Mouse (Mus musculus) neural tube, embryonic 11.5 days (tissue): ENCODE data around the gene Rnls. TPM values are rescaled to one million over a fixed set of nuclear protein-coding genes. Genes with fewer than 3 reads are reported as not detected.

ENCODE experiments used
- ATAC-seq: fragments of 200-750 bp; cut with Nextera tagmentation; 2 replicates; pipeline ENCODE4 v1.8.0; 2017; ENCODE audit warnings: moderate number of reproducible peaks, mild to moderate bottlenecking, moderate TSS enrichment, moderate library complexity; ENCODE audit not compliant: insufficient read depth, low FRiP score, low TSS enrichment
- DNase-seq: peaks from one replicate; pipeline ENCODE4 v3.0.0-alpha.2; 2015; ENCODE audit warnings: low spot score
- H3K27ac ChIP-seq: fragments of 300-500 bp; sonication (generic); 2 replicates; pipeline ENCODE4 v1.5.1; 2014; ENCODE audit warnings: low read depth, mild to moderate bottlenecking, low read length
- H3K27me3 ChIP-seq: fragments of 300-500 bp; sonication (generic); 2 replicates; pipeline ENCODE4 v1.6.1; 2014; ENCODE audit warnings: mild to moderate bottlenecking, low read length, mixed read lengths; ENCODE audit not compliant: control insufficient read depth, insufficient read depth
- H3K36me3 ChIP-seq: fragments of 300-500 bp; sonication (generic); 2 replicates; pipeline ENCODE4 v1.6.1; 2014; ENCODE audit warnings: mild to moderate bottlenecking, low read length, moderate library complexity, mixed read lengths; ENCODE audit not compliant: control insufficient read depth, insufficient read depth
- H3K4me1 ChIP-seq: fragments of 300-500 bp; sonication (generic); 2 replicates; pipeline ENCODE4 v1.6.1; 2014; ENCODE audit warnings: low read length, mixed read lengths; ENCODE audit not compliant: control insufficient read depth, insufficient read depth
- H3K4me2 ChIP-seq: fragments of 300-500 bp; sonication (generic); 2 replicates; pipeline ENCODE4 v1.6.1; 2014; ENCODE audit warnings: low read depth, mild to moderate bottlenecking, moderate library complexity
- H3K4me3 ChIP-seq: fragments of 300-500 bp; sonication (generic); 2 replicates; pipeline ENCODE4 v1.5.1; 2014; ENCODE audit warnings: low read depth, low read length
- H3K9ac ChIP-seq: fragments of 300-500 bp; sonication (generic); 2 replicates; pipeline ENCODE4 v1.6.1; 2014; ENCODE audit warnings: mild to moderate bottlenecking, low read length
- H3K9me3 ChIP-seq: fragments of 300-500 bp; sonication (generic); 2 replicates; pipeline ENCODE4 v1.6.1; 2016; ENCODE audit warnings: low read length; ENCODE audit not compliant: control insufficient read depth
- WGBS: fragments of 180-500 bp; shearing (Covaris S2); extraction: QIAGEN DNeasy Blood & Tissue Kit; methylation state at CpG from one replicate; pipeline ENCODE4 v1.1.7; 2014; 5-methylcytosine and 5-hydroxymethylcytosine counted together
- polyA plus RNA-seq: library from polyadenylated mRNA; unstranded; fragments of >200 nt; fragmentation: Nextera tagmentation; extraction: Ambion mirVana; gene quantifications from 2 replicates; pipeline ENCODE4 v1.2.1, GENCODE M21; 2014

Gene Rnls
- polyA plus RNA-seq, 1 experiment from 2014 or later, result 8.2 TPM

GRCm38 (mm10) chr19:33240386-33240785, 151.7 kb downstream of the Rnls start:
- DNase-seq, result no peak
- Histone ChIP-seq H3K9ac (no peak overlapping the region), H3K4me3 (no peak overlapping the region), H3K4me2 (no peak overlapping the region), H3K36me3 (no peaks in the 10 kb centered on the region), H3K9me3 (no peaks in the 10 kb centered on the region), H3K4me1 (no peaks in the 10 kb centered on the region), H3K27me3 (no peaks in the 10 kb centered on the region), H3K27ac (no peak overlapping the region)
- no peak for ATAC-seq
- 89% methylated on average over 2 of the region's 2 CpGs for WGBS

DNA sequence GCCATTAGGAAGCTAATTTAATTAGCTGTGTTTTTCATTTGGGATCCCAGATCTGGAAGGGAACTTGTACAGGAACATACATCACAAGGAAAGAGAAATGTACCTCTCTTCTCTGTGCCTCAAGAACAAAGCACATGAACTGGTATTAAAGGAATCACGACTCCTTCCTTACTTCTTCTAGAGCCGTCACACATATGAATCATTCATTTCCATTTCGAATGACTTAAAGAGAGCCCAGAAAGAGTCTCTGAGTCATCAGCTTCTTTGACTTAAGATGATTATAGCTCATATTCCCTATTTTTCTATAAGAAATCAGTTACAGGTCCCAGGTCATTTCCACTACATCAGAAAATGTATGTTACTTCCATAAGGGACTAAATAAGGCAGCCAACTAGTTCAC, 159.2 kb downstream of the Rnls start:
- Histone ChIP-seq H3K4me1 (no peaks in the 10 kb centered on the region), H3K27me3 (no peaks in the 10 kb centered on the region), H3K9ac (no peak overlapping the region), H3K9me3 (no peaks in the 10 kb centered on the region), H3K27ac (no peak overlapping the region), H3K36me3 (no peaks in the 10 kb centered on the region), H3K4me3 (no peak overlapping the region), H3K4me2 (no peak overlapping the region)
- 86% methylated on average over 3 of the region's 3 CpGs for WGBS
- ATAC-seq (no peak), DNase-seq (no peak)

DNA sequence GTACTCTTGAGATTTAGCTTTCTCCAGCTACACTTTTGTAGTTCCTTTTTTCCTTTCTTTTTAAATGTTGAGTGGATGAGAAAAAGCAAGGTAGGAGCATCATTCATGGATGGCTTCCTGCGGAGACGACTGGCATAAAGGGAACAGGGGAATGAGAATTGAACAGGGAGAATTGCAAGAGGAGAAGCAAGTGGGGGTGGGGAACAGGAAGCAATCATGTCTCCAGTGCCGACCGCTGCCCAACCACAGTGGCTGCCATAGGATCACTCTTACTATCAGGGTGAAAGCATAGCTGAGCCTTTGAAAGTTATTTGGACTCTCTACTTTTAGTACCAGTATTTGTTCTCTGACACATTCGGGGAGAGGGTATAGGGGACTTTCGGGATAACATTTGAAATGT, 160.8 kb downstream of the Rnls start:
- DNase-seq (no peak), ATAC-seq (no peak)
- Histone ChIP-seq H3K4me2 (no peak overlapping the region), H3K4me1 (no peaks in the 10 kb centered on the region), H3K4me3 (no peak overlapping the region), H3K9me3 (no peaks in the 10 kb centered on the region), H3K27me3 (no peaks in the 10 kb centered on the region), H3K36me3 (no peaks in the 10 kb centered on the region), H3K9ac (no peak overlapping the region), H3K27ac (no peak overlapping the region)
- 52% methylated on average over 6 of the region's 6 CpGs for WGBS

DNA sequence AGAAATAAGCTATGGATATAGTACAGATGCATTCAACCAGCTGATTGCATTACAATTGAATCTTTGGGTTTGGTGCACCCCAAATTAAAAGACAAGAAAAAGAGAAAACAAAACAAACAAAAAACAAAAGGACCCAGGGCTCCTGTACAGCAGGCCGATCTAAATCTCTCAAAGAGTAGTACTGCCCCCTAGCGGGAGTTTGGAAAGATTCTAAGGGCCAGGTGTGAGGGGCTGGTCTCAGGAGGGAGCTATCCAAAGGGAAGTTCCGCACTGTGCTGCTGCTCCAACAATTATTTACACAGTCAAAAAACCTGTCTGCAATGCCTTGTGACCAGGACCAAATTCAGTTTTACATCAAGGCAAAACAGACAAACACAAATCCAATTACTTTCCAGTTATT, 165.1 kb downstream of the Rnls start:
- no peak overlapping the region for H3K27ac ChIP-seq
- H3K27me3 ChIP-seq, result no peaks in the 10 kb centered on the region
- no peaks in the 10 kb centered on the region for H3K9me3 ChIP-seq
- DNase-seq (peak; percentile 72), ATAC-seq (peak; percentile 91)
- H3K4me2 ChIP-seq, result no peak overlapping the region
- no peaks in the 10 kb centered on the region for H3K36me3 ChIP-seq
- no peak overlapping the region for H3K4me3 ChIP-seq
- no peak overlapping the region for H3K9ac ChIP-seq
- 2% methylated on average over 3 of the region's 3 CpGs for WGBS
- no peaks in the 10 kb centered on the region for H3K4me1 ChIP-seq

DNA sequence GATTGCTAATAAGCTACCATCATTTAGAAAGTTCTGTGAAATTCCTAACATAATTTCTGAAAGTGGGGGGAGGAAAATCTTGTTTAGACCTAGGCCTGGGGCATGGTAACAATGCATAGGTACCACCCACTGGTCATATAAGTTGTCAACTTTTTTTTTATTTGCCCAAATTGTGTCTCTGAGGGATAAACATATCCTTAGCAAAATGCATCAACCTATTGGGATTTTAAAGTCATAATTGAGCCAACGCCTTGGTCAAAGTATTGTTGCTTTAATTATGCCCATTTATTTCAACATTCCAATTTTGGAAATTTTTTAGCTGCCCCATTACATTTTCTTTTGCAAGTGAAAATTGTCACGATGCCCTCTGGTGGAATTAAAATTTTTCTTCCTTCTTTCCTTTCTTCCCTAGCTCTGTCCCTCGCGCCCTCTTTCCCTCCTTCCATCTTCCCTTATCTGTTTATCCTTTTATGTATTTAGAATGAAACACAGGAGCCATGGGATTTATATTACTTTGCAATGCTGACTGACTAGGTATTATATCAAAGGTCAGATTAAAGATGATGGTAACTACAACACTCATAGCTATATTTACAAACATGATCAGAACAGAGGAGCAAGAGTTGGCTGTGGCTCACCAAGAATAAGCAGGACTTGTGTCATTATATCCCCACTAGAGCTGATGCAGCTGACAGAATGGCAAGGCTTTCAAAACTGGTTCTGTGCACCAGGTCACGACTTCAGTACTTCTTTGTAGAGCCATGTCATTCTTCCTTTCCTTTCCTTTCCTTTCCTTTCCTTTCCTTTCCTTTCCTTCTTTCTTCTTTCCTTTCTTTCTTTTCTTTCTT, 166.0 kb downstream of the Rnls start:
- no peaks in the 10 kb centered on the region for H3K27me3 ChIP-seq
- no peak overlapping the region for H3K4me2 ChIP-seq
- no peak overlapping the region for H3K4me3 ChIP-seq
- no peaks in the 10 kb centered on the region for H3K36me3 ChIP-seq
- no peaks in the 10 kb centered on the region for H3K9me3 ChIP-seq
- no peaks in the 10 kb centered on the region for H3K4me1 ChIP-seq
- H3K27ac ChIP-seq, result no peak overlapping the region
- ATAC-seq, result no peak
- DNase-seq, result no peak
- WGBS, result 79% methylated on average over 5 of the region's 5 CpGs
- no peak overlapping the region for H3K9ac ChIP-seq

- DNase-seq (no peak), ATAC-seq (no peak)
- 92% methylated on average over 9 of the region's 9 CpGs for WGBS
- Histone ChIP-seq H3K27me3 (no peaks in the 10 kb centered on the region), H3K9me3 (no peaks in the 10 kb centered on the region), H3K4me3 (no peak overlapping the region), H3K4me2 (no peak overlapping the region), H3K27ac (no peak overlapping the region), H3K36me3 (no peaks in the 10 kb centered on the region), H3K9ac (no peak overlapping the region), H3K4me1 (no peaks in the 10 kb centered on the region)
Observed at GRCm38 (mm10) chr19:33225002-33225376, 167.1 kb downstream of the Rnls start.

- Histone ChIP-seq H3K27me3 (no peaks in the 10 kb centered on the region), H3K27ac (no peak overlapping the region), H3K4me1 (no peaks in the 10 kb centered on the region), H3K4me2 (no peak overlapping the region), H3K36me3 (no peaks in the 10 kb centered on the region), H3K4me3 (no peak overlapping the region), H3K9me3 (no peaks in the 10 kb centered on the region), H3K9ac (no peak overlapping the region)
- WGBS, result 67% methylated on average over 8 of the region's 8 CpGs
- ATAC-seq (peak; percentile 57; the same call in 1 of the 2 replicates), DNase-seq (peak; percentile 39)
Observed at GRCm38 (mm10) chr19:33224181-33225001, 167.7 kb downstream of the Rnls start.

- Histone ChIP-seq H3K9me3 (no peaks in the 10 kb centered on the region), H3K9ac (no peak overlapping the region), H3K4me3 (no peak overlapping the region), H3K27ac (no peak overlapping the region), H3K4me2 (no peak overlapping the region), H3K4me1 (no peaks in the 10 kb centered on the region), H3K36me3 (no peaks in the 10 kb centered on the region), H3K27me3 (no peaks in the 10 kb centered on the region)
- DNase-seq, result no peak
- no peak for ATAC-seq
- 85% methylated on average over 5 of the region's 5 CpGs for WGBS
Observed at GRCm38 (mm10) chr19:33223766-33224165, 168.3 kb downstream of the Rnls start.

DNA sequence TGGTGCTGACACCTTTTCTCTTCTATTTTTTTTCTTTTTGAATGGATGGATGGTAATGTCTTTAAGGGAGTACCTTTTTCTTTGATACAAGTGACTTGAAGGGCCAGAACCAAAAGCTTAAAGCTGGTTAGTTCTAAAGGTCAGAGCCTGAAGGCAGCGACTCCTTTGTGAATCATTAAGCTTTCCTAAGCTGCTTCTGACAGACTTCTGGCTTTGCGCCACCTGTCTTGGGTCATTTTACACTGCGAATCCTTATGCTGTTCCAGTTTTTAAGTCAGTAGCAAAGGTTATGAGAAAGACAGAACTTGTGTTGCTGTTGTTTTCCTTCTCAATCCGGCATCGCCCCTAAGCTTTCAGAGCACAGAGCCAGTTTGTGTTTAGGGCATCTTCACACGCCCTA, 168.8 kb downstream of the Rnls start:
- DNase-seq (no peak), ATAC-seq (no peak)
- H3K4me3 ChIP-seq, result no peak overlapping the region
- no peaks in the 10 kb centered on the region for H3K27me3 ChIP-seq
- 75% methylated on average over 6 of the region's 6 CpGs for WGBS
- H3K36me3 ChIP-seq, result no peaks in the 10 kb centered on the region
- H3K4me2 ChIP-seq, result no peak overlapping the region
- H3K9me3 ChIP-seq, result no peaks in the 10 kb centered on the region
- H3K9ac ChIP-seq, result no peak overlapping the region
- H3K4me1 ChIP-seq, result no peaks in the 10 kb centered on the region
- H3K27ac ChIP-seq, result no peak overlapping the region
